Mouse (Mus musculus) ovary, adult 2 months (tissue): ENCODE measurements around the gene Olfr59. TPM values are rescaled to one million over a fixed set of nuclear protein-coding genes. Genes with fewer than 3 reads are reported as not detected.

Experiments
- polyA plus RNA-seq: library from polyadenylated mRNA; depleted of rRNA; stranded (reverse); fragments of >200 nt; gene quantifications from 2 replicates; pipeline ENCODE4 v1.2.3, GENCODE M21; 2012; rRNA removed

Olfr59 gene
- not detected in 2 replicates for polyA plus RNA-seq

DNA sequence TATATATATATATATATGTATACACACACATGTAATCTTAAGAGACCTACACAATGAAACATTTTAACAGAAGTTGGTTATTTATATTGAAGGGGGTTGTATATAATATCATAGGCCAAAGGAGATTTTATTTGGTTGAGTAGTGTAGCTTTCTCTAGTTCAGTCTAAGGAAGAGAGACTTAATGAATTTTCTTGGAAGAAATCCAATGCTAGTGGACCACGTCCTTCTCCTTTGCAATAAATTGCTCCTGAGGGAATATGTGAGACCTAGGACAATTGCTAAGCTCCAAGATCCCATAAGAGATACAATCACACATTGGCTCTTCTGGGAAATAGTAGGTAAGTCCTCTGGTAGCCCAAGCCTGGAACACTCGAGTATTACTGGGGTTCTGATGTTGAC lies at the start of gene Olfr59:
Gene Olfr59, plus strand, starts transcription at position 301 of the 400 bp plus-strand sequence.

GRCm38 (mm10) chr11:74259508-74259907 lies 24.0 kb upstream of the Olfr59 start, which contains the start of gene Olfr406:
Olfr406 (plus strand) TSS chr11:74259808.

GRCm38 (mm10) chr11:74337931-74338330 lies 54.4 kb downstream of the Olfr59 start, which contains the start of gene Olfr410:
Olfr410 (minus strand) TSS chr11:74338031.

Other genes starting within 250 kb of the Olfr59 start
- not detected in 2 replicates for gene Olfr139, start 227.2 kb upstream of the Olfr59 start, polyA plus RNA-seq
- not detected in 2 replicates for gene Olfr399, start 227.1 kb upstream of the Olfr59 start, polyA plus RNA-seq
- not detected in 2 replicates for gene Zfp616, start 213.8 kb upstream of the Olfr59 start, polyA plus RNA-seq
- gene Olfr401, start 170.0 kb upstream of the Olfr59 start, polyA plus RNA-seq, result not detected in 2 replicates
- not detected in 2 replicates for gene Olfr402, start 130.2 kb upstream of the Olfr59 start, polyA plus RNA-seq
- not detected in 2 replicates for gene Olfr403, start 97.5 kb upstream of the Olfr59 start, polyA plus RNA-seq
- not detected in 2 replicates for gene Olfr43, start 72.4 kb upstream of the Olfr59 start, polyA plus RNA-seq
- gene Olfr406, start 23.9 kb upstream of the Olfr59 start, polyA plus RNA-seq, result not detected in 2 replicates
- gene Olfr410, start 54.3 kb downstream of the Olfr59 start, polyA plus RNA-seq, result not detected in 2 replicates
- not detected in 2 replicates for gene Olfr411, start 68.9 kb downstream of the Olfr59 start, polyA plus RNA-seq
- not detected in 2 replicates for gene Olfr412, start 78.3 kb downstream of the Olfr59 start, polyA plus RNA-seq